Mouse (Mus musculus) kidney, adult 11 months (tissue): ENCODE data around the gene Ptov1.
A peak's percentile ranks its signal among the peaks of the same experiment; 100 is the strongest.

Experiments
- DNase-seq: peaks from one replicate; pipeline ENCODE4 v3.0.0; 2022

Gene Ptov1

GRCm38 (mm10) chr7:44857905-44858304, 11.7 kb downstream of the Ptov1 start:
- peak; percentile 56 for DNase-seq

GRCm38 (mm10) chr7:44857042-44857552, 12.5 kb downstream of the Ptov1 start, which contains the start of gene Pnkp:
Gene Pnkp, plus strand, starts transcription at chr7:44857139.
- peak; percentile 85 for DNase-seq

- no peak for DNase-seq
Measured at GRCm38 (mm10) chr7:44856265-44856916, 13.2 kb downstream of the Ptov1 start.

- DNase-seq = no peak
Measured at GRCm38 (mm10) chr7:44855036-44855435, 14.6 kb downstream of the Ptov1 start.

GRCm38 (mm10) chr7:44854356-44855031, 15.1 kb downstream of the Ptov1 start:
- peak; percentile 97 for DNase-seq

GRCm38 (mm10) chr7:44853596-44854355, 15.8 kb downstream of the Ptov1 start:
- no peak for DNase-seq

- DNase-seq = no peak
Measured at GRCm38 (mm10) chr7:44853065-44853464, 16.5 kb downstream of the Ptov1 start.

- no peak for DNase-seq
Measured at GRCm38 (mm10) chr7:44852259-44853027, 17.1 kb downstream of the Ptov1 start.

- DNase-seq = no peak
Measured at GRCm38 (mm10) chr7:44851625-44852234, 17.9 kb downstream of the Ptov1 start.

GRCm38 (mm10) chr7:44850789-44851624, 18.6 kb downstream of the Ptov1 start:
- no peak for DNase-seq

GRCm38 (mm10) chr7:44850146-44850545, 19.4 kb downstream of the Ptov1 start:
- DNase-seq = no peak

GRCm38 (mm10) chr7:44849416-44850111, 20.0 kb downstream of the Ptov1 start:
- peak; percentile 93 for DNase-seq

- peak; percentile 100 for DNase-seq
Measured at GRCm38 (mm10) chr7:44848561-44849415, 20.8 kb downstream of the Ptov1 start, which contains the start of the genes Akt1s1 and Tbc1d17. Gene Akt1s1, plus strand, starts transcription at chr7:44848991. Gene Tbc1d17, minus strand, starts transcription at chr7:44849079.

GRCm38 (mm10) chr7:44847772-44848171, 21.8 kb downstream of the Ptov1 start:
- DNase-seq = peak; percentile 44

GRCm38 (mm10) chr7:44846804-44847203, 22.8 kb downstream of the Ptov1 start:
- no peak for DNase-seq

GRCm38 (mm10) chr7:44845006-44845405, 24.6 kb downstream of the Ptov1 start:
- DNase-seq = no peak

- DNase-seq = no peak
Measured at GRCm38 (mm10) chr7:44841825-44842463, 27.6 kb downstream of the Ptov1 start.

GRCm38 (mm10) chr7:44840426-44840825, 29.2 kb downstream of the Ptov1 start:
- DNase-seq = no peak
